Mouse (Mus musculus) spleen, adult 2 months (tissue): ENCODE measurements at regions not wholly inside any gene's neighbourhood (a gene's known extent, or its start where the extent isn't known, plus 50 kb on each side); places are given as distances from the start of the nearest gene placed in this dataset.

Experiments used
- CTCF ChIP-seq: fragments of 200-500 bp; IDR thresholded peaks from 2 replicates; pipeline ENCODE4 v1.5.1; 2011; ENCODE audit warnings: mild to moderate bottlenecking, inconsistent platforms; ENCODE audit not compliant: insufficient read depth, insufficient read length, insufficient replicate concordance; ENCODE audit errors: extremely low read depth
- POLR2A ChIP-seq: fragments of 200-500 bp; IDR thresholded peaks from 2 replicates; pipeline ENCODE4 v1.6.1; 2011; ENCODE audit warnings: low read depth, low read length, inconsistent platforms

DNA sequence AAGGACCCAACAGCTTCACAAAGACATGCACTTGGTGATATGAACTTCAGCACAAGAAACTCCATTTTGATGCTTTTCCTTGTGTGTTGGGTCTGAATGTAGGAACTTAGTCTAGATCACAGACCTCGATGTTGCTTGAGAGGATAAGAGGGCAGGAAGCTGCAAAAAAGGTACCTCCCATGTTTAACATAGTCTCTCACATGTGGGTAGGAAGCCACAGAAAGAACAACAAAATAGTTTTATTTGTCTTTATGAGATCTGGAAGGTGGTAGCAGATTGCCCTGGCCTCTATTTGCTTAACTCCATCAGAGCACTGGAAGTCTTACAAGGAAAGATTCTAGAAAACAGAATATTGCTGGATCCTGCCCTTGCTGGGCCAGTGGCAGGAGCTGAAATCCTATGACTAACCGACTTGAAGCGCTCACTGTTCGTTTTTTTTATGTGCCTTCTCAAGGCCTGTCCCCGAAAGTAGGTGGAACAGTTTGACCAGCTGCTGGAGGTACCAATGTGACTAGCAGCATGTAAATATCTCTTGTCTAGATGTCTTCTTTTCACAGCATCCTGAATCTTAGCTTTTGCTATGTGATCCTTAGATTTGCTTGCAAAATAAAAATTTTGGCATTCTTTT lies 50.1 kb upstream of the Znrf2 start:
- no peak for TF ChIP-seq CTCF
- no peak for TF ChIP-seq POLR2A
